Mouse (Mus musculus): ENCODE results near the gene Fam189a2. TPM values are rescaled to one million over a fixed set of nuclear protein-coding genes. Genes with fewer than 3 reads are reported as not detected.

Fam189a2 gene
- polyA plus RNA-seq, 1 experiment from 2014 or later: 1.6 TPM

DNA sequence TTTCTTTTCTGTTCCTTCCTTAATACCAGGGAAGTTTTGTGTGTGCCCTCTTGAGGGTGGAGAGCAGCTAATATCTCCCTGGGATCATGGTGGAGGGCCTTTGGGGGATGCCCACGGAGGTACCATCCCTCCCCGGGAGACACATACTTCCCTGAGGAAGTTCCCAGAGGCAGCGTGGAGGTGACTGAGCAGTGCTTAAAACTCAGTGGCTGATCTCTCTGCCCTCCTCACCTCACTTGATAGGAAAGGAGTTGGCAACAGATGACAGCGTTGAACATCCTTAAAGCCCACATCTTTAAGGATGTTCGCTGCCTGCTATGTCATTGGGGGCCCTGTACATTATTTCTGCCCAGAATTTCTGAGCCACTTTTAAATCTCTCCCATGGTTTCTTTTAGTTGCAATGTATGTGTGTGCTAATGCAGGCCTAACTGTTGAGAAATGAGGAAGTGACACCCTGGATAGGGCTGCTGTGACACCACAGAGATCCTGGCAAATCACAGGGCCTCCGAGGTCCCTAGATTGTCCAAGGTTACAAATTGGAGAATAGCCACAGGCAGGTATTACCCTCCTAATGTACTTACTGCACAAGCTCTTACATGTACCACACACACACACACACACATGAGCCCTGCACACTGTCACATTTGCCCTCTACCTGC, 84.7 kb downstream of the Fam189a2 start:
- H3K9me3 ChIP-seq (replicated peaks; ENCODE audit: control insufficient read depth, low read length): no peaks in the 10 kb centered on the region
- no peaks in the 10 kb centered on the region for H3K4me1 ChIP-seq (ENCODE audit: control insufficient read depth, insufficient read depth, low read length)
- H3K27ac ChIP-seq (replicated peaks; ENCODE audit: low read depth, low read length): no peak overlapping the region
- no peak overlapping the region for H3K9ac ChIP-seq (replicated peaks; ENCODE audit: low read length)
- H3K36me3 ChIP-seq (replicated peaks; ENCODE audit: control insufficient read depth, insufficient read depth, low read depth, low read length): no peaks in the 10 kb centered on the region
- ATAC-seq (replicated peaks; ENCODE audit: insufficient number of reproducible peaks, low FRiP score, low TSS enrichment, low read depth): no peak
- H3K27me3 ChIP-seq (ENCODE audit: control insufficient read depth, insufficient read depth, low read length): no peaks in the 10 kb centered on the region
- no peak overlapping the region for H3K4me2 ChIP-seq (ENCODE audit: low read depth, low read length)
- 83% methylated on average over 6 of the region's 6 CpGs for WGBS
- no peak overlapping the region for H3K4me3 ChIP-seq (ENCODE audit: low read depth, low read length)
- no peak for DNase-seq (ENCODE audit: low spot score)

DNA sequence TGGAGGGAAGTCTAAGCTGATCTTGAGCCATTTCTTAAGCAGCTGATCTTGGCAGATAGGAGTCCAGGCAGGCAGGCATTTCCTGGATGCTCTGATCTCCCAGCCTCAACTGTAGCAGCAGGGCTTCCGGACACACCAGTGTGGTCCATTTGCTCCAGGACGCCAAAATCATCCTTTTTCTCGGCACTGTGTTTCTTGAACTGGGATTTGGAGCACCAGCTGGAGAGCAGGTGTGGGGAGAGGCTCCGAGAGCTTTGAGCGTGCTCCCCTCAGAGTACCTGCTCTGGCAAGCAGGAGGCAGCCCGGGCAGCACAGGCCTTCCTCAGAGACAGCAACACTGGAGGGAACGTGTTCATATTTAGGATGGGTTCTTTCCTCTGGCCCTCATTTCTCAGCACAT, 87.9 kb downstream of the Fam189a2 start:
- H3K4me3 ChIP-seq (ENCODE audit: low read depth, low read length): no peak overlapping the region
- no peaks in the 10 kb centered on the region for H3K27me3 ChIP-seq (ENCODE audit: control insufficient read depth, insufficient read depth, low read length)
- 86% methylated on average over 7 of the region's 7 CpGs for WGBS
- ATAC-seq (replicated peaks; ENCODE audit: insufficient number of reproducible peaks, low FRiP score, low TSS enrichment, low read depth): no peak
- no peaks in the 10 kb centered on the region for H3K36me3 ChIP-seq (replicated peaks; ENCODE audit: control insufficient read depth, insufficient read depth, low read depth, low read length)
- no peaks in the 10 kb centered on the region for H3K9me3 ChIP-seq (replicated peaks; ENCODE audit: control insufficient read depth, low read length)
- no peak for DNase-seq (ENCODE audit: low spot score)
- no peaks in the 10 kb centered on the region for H3K4me1 ChIP-seq (ENCODE audit: control insufficient read depth, insufficient read depth, low read length)
- no peak overlapping the region for H3K9ac ChIP-seq (replicated peaks; ENCODE audit: low read length)
- H3K4me2 ChIP-seq (ENCODE audit: low read depth, low read length): no peak overlapping the region
- H3K27ac ChIP-seq (replicated peaks; ENCODE audit: low read depth, low read length): no peak overlapping the region

DNA sequence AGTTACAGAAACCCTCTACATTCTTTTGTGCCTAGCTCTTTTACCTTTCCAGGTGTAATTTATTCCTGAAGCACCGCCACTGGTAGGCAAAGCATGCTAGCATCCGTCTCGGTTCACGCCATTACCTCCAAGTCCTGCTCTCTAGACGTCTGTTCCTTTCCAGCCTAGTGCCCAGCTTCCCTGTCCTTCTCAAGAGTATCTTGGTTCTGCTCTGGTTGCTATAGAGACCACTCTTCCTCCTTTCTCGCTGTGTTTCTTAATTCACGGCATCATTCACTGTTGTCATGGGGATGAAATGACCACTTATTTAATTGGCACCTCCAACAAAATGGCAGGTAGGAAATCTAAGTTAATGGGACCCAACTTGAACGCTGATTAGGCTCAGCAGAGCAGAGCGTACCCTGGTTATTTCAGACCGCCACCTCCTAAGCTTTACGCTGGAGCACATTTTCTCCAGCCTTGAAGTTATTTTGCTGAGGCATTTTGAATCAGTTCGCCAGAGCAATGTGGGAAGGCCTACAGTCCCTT, 89.3 kb downstream of the Fam189a2 start:
- no peak overlapping the region for H3K9ac ChIP-seq (replicated peaks; ENCODE audit: low read length)
- no peak overlapping the region for H3K4me2 ChIP-seq (ENCODE audit: low read depth, low read length)
- DNase-seq (ENCODE audit: low spot score) (no peak), ATAC-seq (replicated peaks; ENCODE audit: insufficient number of reproducible peaks, low FRiP score, low TSS enrichment, low read depth) (no peak)
- no peaks in the 10 kb centered on the region for H3K4me1 ChIP-seq (ENCODE audit: control insufficient read depth, insufficient read depth, low read length)
- no peaks in the 10 kb centered on the region for H3K9me3 ChIP-seq (replicated peaks; ENCODE audit: control insufficient read depth, low read length)
- no peaks in the 10 kb centered on the region for H3K27me3 ChIP-seq (ENCODE audit: control insufficient read depth, insufficient read depth, low read length)
- WGBS: 79% methylated on average over 12 of the region's 12 CpGs
- H3K4me3 ChIP-seq (ENCODE audit: low read depth, low read length): no peak overlapping the region
- H3K36me3 ChIP-seq (replicated peaks; ENCODE audit: control insufficient read depth, insufficient read depth, low read depth, low read length): no peaks in the 10 kb centered on the region
- H3K27ac ChIP-seq (replicated peaks; ENCODE audit: low read depth, low read length): no peak overlapping the region

DNA sequence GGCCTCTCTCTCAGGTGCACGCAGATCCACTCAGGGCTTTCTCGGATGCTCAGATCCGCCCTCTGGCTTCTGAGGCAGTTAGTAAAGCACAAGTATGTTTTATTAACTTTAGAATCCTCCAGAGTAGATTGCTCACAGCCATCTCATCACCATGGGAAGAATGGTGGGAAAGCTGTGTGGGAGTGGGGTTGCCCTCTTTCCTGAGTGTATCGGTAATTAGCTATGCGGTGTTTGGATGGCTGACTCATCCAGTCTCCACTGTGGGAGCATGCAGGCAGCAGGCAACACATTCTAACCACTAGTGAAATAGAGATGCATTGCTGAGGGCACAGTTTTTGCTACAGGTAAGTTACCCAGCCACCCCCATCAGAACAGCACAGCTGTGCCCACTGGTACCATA, 100.0 kb downstream of the Fam189a2 start:
- H3K4me2 ChIP-seq (ENCODE audit: low read depth, low read length): no peak overlapping the region
- ATAC-seq (replicated peaks; ENCODE audit: insufficient number of reproducible peaks, low FRiP score, low TSS enrichment, low read depth) (no peak), DNase-seq (ENCODE audit: low spot score) (no peak)
- no peak overlapping the region for H3K9ac ChIP-seq (replicated peaks; ENCODE audit: low read length)
- no peaks in the 10 kb centered on the region for H3K36me3 ChIP-seq (replicated peaks; ENCODE audit: control insufficient read depth, insufficient read depth, low read depth, low read length)
- H3K4me1 ChIP-seq (ENCODE audit: control insufficient read depth, insufficient read depth, low read length): no peaks in the 10 kb centered on the region
- H3K27me3 ChIP-seq (ENCODE audit: control insufficient read depth, insufficient read depth, low read length): no peaks in the 10 kb centered on the region
- H3K27ac ChIP-seq (replicated peaks; ENCODE audit: low read depth, low read length): no peak overlapping the region
- H3K9me3 ChIP-seq (replicated peaks; ENCODE audit: control insufficient read depth, low read length): 0 out of 2 replicates have a peak, but pooled peaks cover 3% of the 10 kb centered on the region
- no peak overlapping the region for H3K4me3 ChIP-seq (ENCODE audit: low read depth, low read length)
- 96% methylated on average over 5 of the region's 5 CpGs for WGBS

DNA sequence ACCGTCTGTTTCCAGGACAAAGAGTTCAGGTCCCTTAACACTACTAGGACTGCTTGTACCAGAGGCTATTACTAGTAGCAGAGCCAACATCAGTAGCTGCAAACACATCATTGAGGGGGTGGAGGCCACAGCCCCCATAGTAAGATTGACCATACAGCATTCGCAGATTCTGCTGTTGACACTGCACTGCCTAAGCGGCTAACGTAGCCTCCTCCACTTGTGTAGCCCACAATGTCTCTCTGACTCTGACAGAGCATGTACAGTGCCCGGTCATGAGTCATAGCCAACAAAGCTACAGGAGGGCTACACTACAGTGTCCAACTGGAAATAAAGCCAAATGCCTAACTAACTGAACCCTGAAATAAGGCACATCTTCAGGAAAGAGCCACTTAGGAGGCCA, 105.3 kb downstream of the Fam189a2 start:
- Histone ChIP-seq H3K36me3 (replicated peaks; ENCODE audit: control insufficient read depth, insufficient read depth, low read depth, low read length) (no peaks in the 10 kb centered on the region), H3K9ac (replicated peaks; ENCODE audit: low read length) (no peak overlapping the region), H3K4me1 (ENCODE audit: control insufficient read depth, insufficient read depth, low read length) (no peaks in the 10 kb centered on the region), H3K27me3 (ENCODE audit: control insufficient read depth, insufficient read depth, low read length) (no peaks in the 10 kb centered on the region), H3K27ac (replicated peaks; ENCODE audit: low read depth, low read length) (no peak overlapping the region), H3K4me2 (ENCODE audit: low read depth, low read length) (no peak overlapping the region), H3K4me3 (ENCODE audit: low read depth, low read length) (no peak overlapping the region), H3K9me3 (replicated peaks; ENCODE audit: control insufficient read depth, low read length) (no peaks in the 10 kb centered on the region)
- ATAC-seq (replicated peaks; ENCODE audit: insufficient number of reproducible peaks, low FRiP score, low TSS enrichment, low read depth) (no peak), DNase-seq (ENCODE audit: low spot score) (no peak)
- 95% methylated on average over 5 of the region's 5 CpGs for WGBS

DNA sequence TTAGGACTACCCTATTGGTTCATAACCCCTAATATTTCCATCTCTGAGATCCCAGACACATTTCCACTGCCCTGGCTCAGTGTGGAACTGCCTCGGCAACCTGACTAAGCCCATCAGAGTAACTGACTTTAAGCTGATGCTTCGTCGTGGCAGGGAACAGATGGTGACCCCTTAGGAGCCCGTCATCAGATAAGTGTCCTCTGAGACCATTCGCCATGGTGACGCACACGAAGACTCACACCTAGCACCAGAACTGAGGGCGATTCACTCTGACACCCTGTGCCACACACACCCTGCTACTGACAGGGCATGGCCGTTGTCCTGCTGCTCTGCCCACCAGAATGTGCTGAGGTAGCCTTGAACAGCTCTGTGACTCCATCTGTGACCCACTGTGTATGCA, 106.0 kb downstream of the Fam189a2 start:
- no peaks in the 10 kb centered on the region for H3K9me3 ChIP-seq (replicated peaks; ENCODE audit: control insufficient read depth, low read length)

DNA sequence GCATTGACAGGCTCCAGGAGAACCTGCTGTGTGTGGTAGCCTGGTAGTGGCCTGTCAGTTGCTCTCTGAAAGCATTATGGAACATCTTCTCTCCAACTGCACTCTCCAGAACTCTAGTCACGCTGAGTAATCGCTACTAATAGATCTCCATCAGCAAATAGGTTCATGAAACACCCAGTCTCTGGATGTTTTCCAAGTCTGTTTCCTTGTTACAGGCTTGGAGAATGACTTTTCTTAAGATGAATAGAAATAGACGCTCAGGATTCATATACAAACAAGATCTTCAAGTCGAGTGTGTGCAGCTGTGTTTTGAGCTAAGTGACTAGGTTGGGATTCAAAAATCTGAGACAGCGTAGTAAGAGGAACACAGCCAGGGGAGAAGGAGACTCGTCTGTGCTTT, 106.8 kb downstream of the Fam189a2 start:
- 86% methylated on average over 6 of the region's 6 CpGs for WGBS
- DNase-seq (ENCODE audit: low spot score): no peak
- no peak overlapping the region for H3K4me2 ChIP-seq (ENCODE audit: low read depth, low read length)
- ATAC-seq (replicated peaks; ENCODE audit: insufficient number of reproducible peaks, low FRiP score, low TSS enrichment, low read depth): no peak
- no peaks in the 10 kb centered on the region for H3K36me3 ChIP-seq (replicated peaks; ENCODE audit: control insufficient read depth, insufficient read depth, low read depth, low read length)
- no peak overlapping the region for H3K4me3 ChIP-seq (ENCODE audit: low read depth, low read length)
- H3K27ac ChIP-seq (replicated peaks; ENCODE audit: low read depth, low read length): no peak overlapping the region
- no peak overlapping the region for H3K9ac ChIP-seq (replicated peaks; ENCODE audit: low read length)
- H3K4me1 ChIP-seq (ENCODE audit: control insufficient read depth, insufficient read depth, low read length): no peaks in the 10 kb centered on the region
- no peaks in the 10 kb centered on the region for H3K27me3 ChIP-seq (ENCODE audit: control insufficient read depth, insufficient read depth, low read length)
- no peaks in the 10 kb centered on the region for H3K9me3 ChIP-seq (replicated peaks; ENCODE audit: control insufficient read depth, low read length)

More for the DNA sequence above, 106.0 kb downstream of the Fam189a2 start:
- no peak overlapping the region for H3K9ac ChIP-seq (replicated peaks; ENCODE audit: low read length)
- no peaks in the 10 kb centered on the region for H3K36me3 ChIP-seq (replicated peaks; ENCODE audit: control insufficient read depth, insufficient read depth, low read depth, low read length)
- 85% methylated on average over 9 of the region's 9 CpGs for WGBS
- H3K27ac ChIP-seq (replicated peaks; ENCODE audit: low read depth, low read length): no peak overlapping the region
- ATAC-seq (replicated peaks; ENCODE audit: insufficient number of reproducible peaks, low FRiP score, low TSS enrichment, low read depth) (no peak), DNase-seq (ENCODE audit: low spot score) (no peak)
- H3K27me3 ChIP-seq (ENCODE audit: control insufficient read depth, insufficient read depth, low read length): no peaks in the 10 kb centered on the region
- no peaks in the 10 kb centered on the region for H3K4me1 ChIP-seq (ENCODE audit: control insufficient read depth, insufficient read depth, low read length)
- H3K4me2 ChIP-seq (ENCODE audit: low read depth, low read length): no peak overlapping the region
- H3K4me3 ChIP-seq (ENCODE audit: low read depth, low read length): no peak overlapping the region
